Mouse (Mus musculus): Measurements from ENCODE around the gene Ugt1a5.

Ugt1a5 gene

GRCm38 (mm10) chr1:88240072-88240471 is 74.3 kb downstream of the Ugt1a5 start:
- no peak for DNase-seq (ENCODE audit: low spot score)

GRCm38 (mm10) chr1:88240579-88240978 is 74.8 kb downstream of the Ugt1a5 start:
- DNase-seq (ENCODE audit: low spot score): no peak

DNA sequence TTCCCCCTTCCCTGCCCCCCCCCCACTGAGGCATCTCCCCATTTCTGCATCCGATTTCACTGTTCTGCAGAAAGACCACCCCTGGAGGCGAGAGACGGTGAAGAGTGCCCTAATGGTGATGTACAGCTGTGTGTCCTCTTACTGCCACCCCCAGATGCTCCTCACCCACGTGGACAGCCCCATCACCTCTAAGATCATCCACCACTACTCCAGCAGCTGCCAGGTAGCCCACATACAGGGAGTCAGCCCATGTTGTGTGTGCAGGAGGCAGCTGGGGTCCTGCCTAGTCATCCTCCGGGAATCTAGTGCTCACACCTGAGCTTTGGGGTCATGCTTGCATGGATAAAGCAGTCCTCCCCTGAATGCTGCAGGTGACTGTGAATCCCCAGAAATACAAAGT is 78.0 kb downstream of the Ugt1a5 start:
- DNase-seq (ENCODE audit: low spot score): no peak

DNA sequence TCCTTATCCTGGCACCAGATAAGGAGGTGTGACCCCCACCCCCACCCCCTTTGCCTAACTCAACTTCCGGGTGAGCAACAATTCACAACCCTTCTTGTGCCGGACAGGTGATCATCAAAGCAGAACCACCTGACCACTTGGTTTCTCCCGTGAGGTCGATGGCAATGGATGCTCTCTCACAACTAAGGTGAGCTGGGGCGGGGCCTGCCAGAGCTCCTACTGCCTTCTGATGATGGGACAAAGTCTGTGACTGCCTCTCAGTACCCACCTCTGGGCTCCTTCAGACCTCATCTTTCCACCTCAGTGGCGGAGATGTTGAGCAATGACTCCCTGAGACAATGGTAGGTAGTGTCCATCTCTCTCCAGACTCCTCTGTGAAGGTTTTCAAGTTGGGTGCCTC is 80.1 kb downstream of the Ugt1a5 start:
- no peak for DNase-seq (ENCODE audit: low spot score)

GRCm38 (mm10) chr1:88246386-88246785 is 80.6 kb downstream of the Ugt1a5 start:
- DNase-seq (ENCODE audit: low spot score): no peak

DNA sequence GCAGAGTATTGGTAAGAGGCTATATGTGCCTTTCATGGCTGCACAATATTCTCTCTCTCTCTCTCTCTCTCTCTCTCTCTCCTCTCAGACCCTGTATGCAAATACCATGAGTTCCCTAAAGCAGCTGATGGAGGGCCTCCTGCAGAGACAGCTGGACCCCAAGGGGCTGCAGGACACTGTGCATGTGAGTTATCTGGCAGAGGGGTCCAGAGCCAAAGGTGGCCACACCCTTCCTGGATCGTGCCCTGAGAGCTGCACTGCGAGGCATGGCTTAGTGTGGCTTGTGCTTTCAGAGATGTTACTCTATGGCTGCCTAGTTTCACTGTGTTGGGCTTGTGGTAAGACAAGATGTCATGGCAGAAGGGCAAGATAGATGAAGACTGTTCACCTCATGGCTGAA is 81.8 kb downstream of the Ugt1a5 start:
- DNase-seq (ENCODE audit: low spot score): no peak

DNA sequence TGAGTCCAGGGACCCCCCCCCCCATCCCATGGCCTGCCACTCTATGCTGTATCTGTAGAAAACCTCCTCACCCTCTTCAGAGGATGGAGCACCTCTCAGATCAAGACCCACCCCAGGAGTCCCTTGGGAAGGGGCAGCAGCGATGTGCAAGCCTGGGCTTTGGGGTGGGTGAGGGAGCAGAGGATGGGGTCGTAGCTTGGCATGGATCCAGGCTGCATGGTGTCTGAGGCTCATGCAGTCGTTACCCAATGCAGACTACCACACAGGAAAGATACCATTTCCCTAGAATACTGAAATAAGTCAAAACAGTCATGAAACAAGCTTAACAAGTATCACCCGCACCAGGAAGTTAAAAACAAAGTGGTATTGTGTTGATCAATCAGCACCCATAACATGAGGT is 82.8 kb downstream of the Ugt1a5 start:
- no peak for DNase-seq (ENCODE audit: low spot score)

- no peak for DNase-seq (ENCODE audit: low spot score)
Measured at GRCm38 (mm10) chr1:88249596-88249995, 83.8 kb downstream of the Ugt1a5 start.

- no peak for DNase-seq (ENCODE audit: low spot score)
Measured at GRCm38 (mm10) chr1:88250023-88250422, 84.2 kb downstream of the Ugt1a5 start.

- no peak for DNase-seq (ENCODE audit: low spot score)
Measured at GRCm38 (mm10) chr1:88253106-88253505, 87.3 kb downstream of the Ugt1a5 start.

- DNase-seq (ENCODE audit: low spot score): no peak
Measured at GRCm38 (mm10) chr1:88253540-88253939, 87.7 kb downstream of the Ugt1a5 start.

DNA sequence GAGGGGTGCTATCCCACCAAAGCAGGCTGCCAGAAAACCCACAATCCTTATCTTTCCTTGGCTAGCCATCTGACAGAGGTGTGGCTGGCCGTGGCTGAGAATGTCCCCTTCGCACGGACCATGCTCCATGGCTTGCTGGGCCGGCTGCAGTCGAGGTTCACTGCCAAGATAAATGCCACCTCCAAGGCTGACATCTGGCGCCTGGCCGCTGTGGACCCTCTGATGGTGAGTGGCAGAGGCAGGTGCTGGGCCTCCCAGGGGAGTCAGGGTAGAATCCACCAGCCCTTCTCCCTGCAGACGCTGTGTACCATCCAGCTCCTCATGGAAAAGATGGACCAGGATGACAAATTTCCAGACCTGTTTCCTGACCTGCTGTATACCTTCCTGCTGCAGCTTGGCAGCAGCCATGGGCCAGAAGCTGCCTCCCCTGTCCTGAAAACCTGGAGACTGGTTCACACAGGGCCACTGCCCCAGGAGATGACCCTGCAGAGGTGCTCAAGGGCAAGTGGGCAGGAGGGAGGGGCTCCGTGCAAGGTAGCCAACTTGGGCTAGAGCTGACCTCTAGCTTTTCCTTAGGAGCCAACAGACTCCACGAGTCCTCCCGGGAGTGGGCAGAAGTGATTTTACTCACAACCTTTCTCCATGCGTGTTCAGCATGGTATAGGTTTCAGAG is 89.1 kb downstream of the Ugt1a5 start:
- DNase-seq (ENCODE audit: low spot score): no peak

GRCm38 (mm10) chr1:88255466-88255857 is 89.7 kb downstream of the Ugt1a5 start:
- DNase-seq (ENCODE audit: low spot score): no peak

DNA sequence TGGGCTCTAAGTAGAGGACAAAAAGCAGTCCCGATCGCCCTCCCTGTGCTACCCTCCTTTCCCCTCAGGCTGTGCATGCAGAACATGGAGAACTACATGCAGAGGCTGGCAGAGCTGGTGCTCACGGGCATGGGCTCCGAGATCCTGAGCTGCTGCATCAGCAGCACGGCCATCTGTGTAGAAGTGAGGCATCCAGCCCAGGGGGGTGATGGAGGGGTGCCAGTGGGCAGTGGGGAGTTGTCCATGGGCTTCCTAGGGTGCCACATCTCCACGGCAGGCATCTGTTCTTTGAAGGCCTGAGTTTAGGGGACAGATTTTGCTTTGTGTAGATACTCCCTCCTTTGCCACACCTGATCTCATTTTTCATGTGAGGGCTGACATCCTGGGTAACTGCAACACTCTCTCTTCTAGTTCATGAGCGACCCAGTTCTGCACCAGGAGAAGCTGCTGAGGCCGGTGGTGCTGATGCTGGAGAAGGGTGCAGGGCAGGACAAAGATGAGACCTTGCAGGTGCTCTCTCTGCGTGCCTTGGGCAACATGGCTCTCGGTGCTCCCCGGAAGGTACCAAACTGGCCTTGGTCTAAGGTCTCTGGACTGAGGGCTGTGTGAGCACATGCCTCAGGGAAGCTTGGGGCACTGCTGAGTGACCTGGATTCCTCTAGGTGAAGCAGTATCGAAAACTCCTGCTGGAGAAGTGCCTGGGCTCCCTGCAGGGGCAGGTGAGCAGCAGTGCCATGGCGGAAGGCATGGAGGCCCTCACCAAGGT is 90.4 kb downstream of the Ugt1a5 start:
- no peak for DNase-seq (ENCODE audit: low spot score)

- DNase-seq (ENCODE audit: low spot score): no peak
Measured at GRCm38 (mm10) chr1:88256886-88257663, 91.3 kb downstream of the Ugt1a5 start.

DNA sequence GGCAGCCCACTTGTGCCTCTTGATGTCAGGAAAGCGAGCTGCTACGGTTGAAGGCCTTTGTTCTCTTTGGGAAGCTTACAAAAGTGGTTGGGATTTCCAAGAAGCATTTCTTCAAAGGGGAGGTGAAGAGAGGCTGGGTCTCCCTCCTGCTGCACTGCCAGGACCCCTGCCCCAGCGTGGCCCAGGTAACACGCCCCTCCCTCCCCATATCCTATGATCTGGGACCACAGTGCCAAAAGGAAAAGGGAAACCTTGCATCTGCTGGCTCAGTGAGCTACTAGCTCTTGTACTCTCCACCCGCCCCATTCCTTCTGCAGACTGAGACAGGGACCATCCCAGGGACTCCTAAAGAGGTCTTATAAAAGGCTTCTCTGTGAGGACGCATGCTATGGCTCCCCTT is 91.9 kb downstream of the Ugt1a5 start:
- DNase-seq (ENCODE audit: low spot score): no peak

DNA sequence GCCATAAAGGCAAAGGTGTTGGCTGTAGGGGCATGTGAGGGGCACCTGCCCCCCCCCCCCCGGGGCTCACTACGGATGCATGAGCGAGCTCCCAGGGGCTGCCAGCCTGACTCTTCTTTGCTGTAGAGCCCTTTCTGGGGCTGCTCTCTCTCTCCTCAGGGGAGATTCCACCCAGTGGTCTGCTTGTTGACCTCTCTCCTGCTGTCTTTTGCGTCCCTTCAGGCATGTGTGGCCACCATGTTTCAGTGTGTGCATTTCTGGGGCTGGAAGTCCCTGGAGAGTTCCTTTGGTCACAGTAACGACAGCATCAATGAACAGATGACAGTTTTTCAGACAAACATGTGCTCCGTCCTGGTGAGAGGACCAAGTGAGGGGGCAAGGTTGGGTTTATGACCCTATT is 92.5 kb downstream of the Ugt1a5 start:
- no peak for DNase-seq (ENCODE audit: low spot score)

- no peak for DNase-seq (ENCODE audit: low spot score)
Measured at GRCm38 (mm10) chr1:88258881-88259642, 93.2 kb downstream of the Ugt1a5 start.

DNA sequence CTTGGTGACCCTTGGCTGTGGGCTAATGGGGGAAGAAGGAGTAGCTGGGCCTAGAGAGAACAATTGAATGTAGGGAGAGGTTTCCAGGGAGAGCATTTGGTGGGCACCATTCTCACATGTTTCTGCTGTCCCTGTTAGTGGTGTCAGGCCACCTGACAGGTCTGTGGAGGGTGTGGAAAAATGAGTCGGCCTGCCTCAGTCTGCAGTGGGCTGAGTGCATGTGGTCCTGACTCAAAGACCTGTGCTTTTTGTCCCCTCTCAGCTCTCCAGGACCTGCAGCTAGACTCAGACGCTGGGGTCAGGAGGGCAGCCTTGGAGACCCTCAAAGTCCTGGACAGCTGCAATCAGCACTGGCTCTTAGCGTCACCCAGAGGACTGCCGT is 93.8 kb downstream of the Ugt1a5 start:
- no peak for DNase-seq (ENCODE audit: low spot score)

GRCm38 (mm10) chr1:88260114-88260513 is 94.3 kb downstream of the Ugt1a5 start:
- DNase-seq (ENCODE audit: low spot score): no peak

GRCm38 (mm10) chr1:88260604-88261377 is 95.0 kb downstream of the Ugt1a5 start:
- no peak for DNase-seq (ENCODE audit: low spot score)

Measured in c-Kit-positive CD71-positive TER-119-positive erythroid progenitor cells, embryonic 14.5 days (primary cell).